8 mouse cellular contexts compared by ENCODE assay signal in genomic region chr2:157203459-157204365, GRCm38 (mm10). TPM values are rescaled to one million over a fixed set of nuclear protein-coding genes. Genes with fewer than 3 reads are reported as not detected.
A peak's percentile ranks its signal among the peaks of the same experiment; 100 is the strongest.
DNase-seq lines count a peak whose midpoint lies in the region; ATAC-seq and TF ChIP-seq lines count a peak whose summit lies in the region.

No protein-coding gene starts in this region.

- peak; percentile 92 for ATAC-seq in forebrain, embryonic 11.5 days (replicated peaks; ENCODE audit: low FRiP score)
- peak; percentile 85 for ATAC-seq in intestine, embryonic 14.5 days (replicated peaks; ENCODE audit: low FRiP score, low TSS enrichment, low read depth)

- H3K4me2 ChIP-seq in forebrain, embryonic 11.5 days (ENCODE audit: low read depth, low read length, severe bottlenecking) = peak overlapping the region; percentile 76
- H3K4me2 ChIP-seq in intestine, embryonic 14.5 days (ENCODE audit: low read length) = peak overlapping the region; percentile 74
- H3K4me2 ChIP-seq in myocyte (ENCODE audit: low read depth) = peak overlapping the region; percentile 86

- no peaks in the 10 kb centered on the region for H3K79me2 ChIP-seq in liver, adult 2 months (ENCODE audit: control insufficient read depth, insufficient read depth, low read length)
- H3K79me2 ChIP-seq in myocyte (ENCODE audit: control insufficient read depth, insufficient read depth) = peaks cover 9% of the 10 kb centered on the region

- peaks cover 4% of the 10 kb centered on the region; the same call in 1 of the 2 replicates for H3K4me1 ChIP-seq in forebrain, embryonic 11.5 days (replicated peaks; ENCODE audit: control insufficient read depth, insufficient read depth, low read length)
- peaks cover 6% of the 10 kb centered on the region; the same call in 1 of the 2 replicates for H3K4me1 ChIP-seq in intestine, embryonic 14.5 days (replicated peaks; ENCODE audit: control insufficient read depth, insufficient read depth, low read length)
- peaks cover 3% of the 10 kb centered on the region; the same call in 1 of the 2 replicates for H3K4me1 ChIP-seq in liver, adult 2 months (ENCODE audit: control insufficient read depth, insufficient read depth, low read length)

- 2% methylated on average over 49 of the region's 49 CpGs for WGBS in forebrain, embryonic 11.5 days
- under 1% methylated on average over 48 of the region's 49 CpGs for WGBS in intestine, embryonic 14.5 days
- WGBS in liver, adult 2 months = 1% methylated on average over 49 of the region's 49 CpGs

- H3K9ac ChIP-seq in forebrain, embryonic 11.5 days (ENCODE audit: low read length) = peak overlapping the region; percentile 98
- H3K9ac ChIP-seq in intestine, embryonic 14.5 days (ENCODE audit: low read length) = peak overlapping the region; percentile 91
- H3K9ac ChIP-seq in liver, adult 2 months (ENCODE audit: low read depth, low read length) = peak overlapping the region; percentile 76

- peak overlapping the region; percentile 61 for H3ac ChIP-seq in myocyte (ENCODE audit: control insufficient read depth, insufficient read length)

- intact Hi-C loops in left cerebral cortex, adult 2 months (cut with DNase I) = loop anchor here (5.0 kb wide), 2 partner anchors 66 to 74 kb away; partner anchors contain the start of genes Mroh8, Rpn2 and Samhd1
- intact Hi-C loops in left cerebral cortex, postnatal 4 days (cut with DNase I) = loop anchor here (5.0 kb wide), 2 partner anchors 74 to 369 kb away; partner anchors contain the start of genes Blcap, Mroh8 and Rpn2

- H3K4me3 ChIP-seq in left cerebral cortex, adult 2 months = peak overlapping the region; percentile 95
- H3K4me3 ChIP-seq in forebrain, embryonic 11.5 days (ENCODE audit: low read depth, low read length) = peak overlapping the region; percentile 63
- peak overlapping the region; percentile 66 for H3K4me3 ChIP-seq in intestine, embryonic 14.5 days (ENCODE audit: low read depth, low read length)
- H3K4me3 ChIP-seq in liver, adult 2 months (ENCODE audit: insufficient read depth, low read depth, low read length) = peak overlapping the region; percentile 72
- H3K4me3 ChIP-seq in myocyte = peak overlapping the region; percentile 76

- no peaks in the 10 kb centered on the region for H3K27me3 ChIP-seq in forebrain, embryonic 11.5 days (ENCODE audit: control insufficient read depth, insufficient read depth, low read length)
- H3K27me3 ChIP-seq in intestine, embryonic 14.5 days (replicated peaks; ENCODE audit: control insufficient read depth, insufficient read depth, low read length) = no peaks in the 10 kb centered on the region
- H3K27me3 ChIP-seq in liver, adult 2 months (ENCODE audit: control insufficient read depth, insufficient read depth, low read length) = no peaks in the 10 kb centered on the region
- no peaks in the 10 kb centered on the region for H3K27me3 ChIP-seq in myocyte (ENCODE audit: control insufficient read depth, insufficient read depth, insufficient read length)

- peak; percentile 16 for TF ChIP-seq CTCF in left cerebral cortex, adult 2 months (IDR thresholded peaks at IDR 0.05)
- TF ChIP-seq CTCF in liver, adult 2 months (IDR thresholded peaks at IDR 0.05; ENCODE audit: low read depth, low read length) = peak; percentile 54

- peak in 1 of 2 experiments; percentile 25 for DNase-seq in left cerebral cortex, adult 2 months (ENCODE audit: extremely low spot score in 1 of 2, low spot score in 2 of 2)
- no peak for DNase-seq in left cerebral cortex, postnatal 4 days
- DNase-seq in adrenal gland, adult 8-10 months = peak; percentile 7
- DNase-seq in forebrain, embryonic 11.5 days (ENCODE audit: low spot score) = no peak
- no peak for DNase-seq in intestine, embryonic 14.5 days (ENCODE audit: low spot score)
- peak; percentile 23 for DNase-seq in liver, adult 2 months (ENCODE audit: extremely low read depth, low read depth, low spot score)
- peak; percentile 67 for DNase-seq in thymus, postnatal 25 days

- TF ChIP-seq POLR2A in liver, adult 2 months (IDR thresholded peaks at IDR 0.05; ENCODE audit: extremely low read depth, insufficient read depth, low read length) = no peak
- TF ChIP-seq POLR2A in myocyte (IDR thresholded peaks at IDR 0.05; ENCODE audit: insufficient read length, low read depth) = no peak

- H3K9me3 ChIP-seq in forebrain, embryonic 11.5 days (ENCODE audit: control insufficient read depth, low read length) = no peaks in the 10 kb centered on the region; the same call in 1 of the 2 replicates
- H3K9me3 ChIP-seq in intestine, embryonic 14.5 days (ENCODE audit: control insufficient read depth, low read length) = 0 out of 2 replicates have a peak, but pooled peaks cover 3% of the 10 kb centered on the region

- peaks cover 6% of the 10 kb centered on the region; the same call in 1 of the 2 replicates for H3K36me3 ChIP-seq in forebrain, embryonic 11.5 days (ENCODE audit: control insufficient read depth, insufficient read depth, low read length)
- H3K36me3 ChIP-seq in intestine, embryonic 14.5 days (ENCODE audit: control insufficient read depth, insufficient read depth, low read length) = peaks cover 8% of the 10 kb centered on the region
- no peaks in the 10 kb centered on the region for H3K36me3 ChIP-seq in liver, adult 2 months (ENCODE audit: control insufficient read depth, insufficient read depth, low read length)
- H3K36me3 ChIP-seq in myocyte (ENCODE audit: control insufficient read depth, insufficient read depth) = no peaks in the 10 kb centered on the region

- H3K27ac ChIP-seq in left cerebral cortex, adult 2 months = peak overlapping the region; percentile 96
- peak overlapping the region; percentile 98 for H3K27ac ChIP-seq in forebrain, embryonic 11.5 days (ENCODE audit: low read depth, low read length)
- peak overlapping the region; percentile 97 for H3K27ac ChIP-seq in intestine, embryonic 14.5 days (ENCODE audit: low read depth)
- H3K27ac ChIP-seq in liver, adult 2 months (replicated peaks; ENCODE audit: insufficient read depth, low read depth, low read length) = no peak overlapping the region

TF ChIP-seq in myocyte, 11 proteins besides CTCF, POLR2A, EP300 and RAD21:
- TF ChIP-seq TCF12 (IDR thresholded peaks at IDR 0.05; ENCODE audit: insufficient read depth, poor library complexity, severe bottlenecking) (no peak), USF1 (IDR thresholded peaks at IDR 0.05; ENCODE audit: low read depth) (no peak), POLR2AphosphoS2 (IDR thresholded peaks at IDR 0.05; ENCODE audit: insufficient read length, low read depth) (no peak), E2F4 (IDR thresholded peaks at IDR 0.05; ENCODE audit: insufficient read depth) (peak; percentile 7), TCF3 (IDR thresholded peaks at IDR 0.05; ENCODE audit: insufficient read length, low read depth) (no peak)
TF ChIP-seq in myocyte: peak in this region for 1.

RNA-seq across cellular contexts. Expression of gene Rbl1, which starts 0.6 kb away (rescaled TPM):
- 1 to 10 TPM; 1.6 to 2.4 TPM for total RNA-seq in left cerebral cortex, adult 2 months (2021)
- total RNA-seq in left cerebral cortex, postnatal 4 days (2021) = 1 to 10 TPM; 4.8 to 4.9 TPM
- 1 to 10 TPM; 3.6 to 6.1 (median 5.2) TPM for total RNA-seq in adrenal gland, adult 8-10 months (2022)
- 41.3 and 43.2 TPM in 2 replicates for polyA plus RNA-seq in forebrain, embryonic 11.5 days (2014; fragmentation: Nextera tagmentation; extraction: Ambion mirVana)
- 25.0 and 25.8 TPM in 2 replicates for polyA plus RNA-seq in intestine, embryonic 14.5 days (2014; fragmentation: Nextera tagmentation; extraction: Ambion mirVana)
- 2.3 and 3.0 TPM in 2 replicates for total RNA-seq in liver, adult 2 months (2014; rRNA removed)
- 0.62 and 0.77 TPM in 2 replicates for polyA plus RNA-seq in liver, adult 2 months (2012; rRNA removed)
- 4.1 TPM for polyA plus RNA-seq in myocyte (2012; fragmentation: generic; extraction: Trizol)

Comparison
In these comparisons a context has a peak if more than half of its experiments do, and no peak if none do; other contexts are left out.
1. DNase-seq: peak in adrenal gland, adult 8-10 months (single experiment), liver, adult 2 months (single experiment) and thymus, postnatal 25 days (single experiment); none in left cerebral cortex, postnatal 4 days (single experiment), forebrain, embryonic 11.5 days (single experiment) and intestine, embryonic 14.5 days (single experiment).
2. Peak in every context shown above with its lines, with median percentiles within 50 percentile points of each other: H3K4me3 ChIP-seq, H3K4me2 ChIP-seq and H3K9ac ChIP-seq.